Mouse (Mus musculus): Measurements from ENCODE around the gene Tmem117.

The Tmem117 gene

GRCm38 (mm10) chr15:95022251-95022650 is 393.2 kb downstream of the Tmem117 start:
- in situ Hi-C loops (cut with MseI, MboI): no loop called here

GRCm38 (mm10) chr15:95024401-95024800 is 395.4 kb downstream of the Tmem117 start:
- in situ Hi-C loops (cut with MseI, MboI): no loop called here

DNA sequence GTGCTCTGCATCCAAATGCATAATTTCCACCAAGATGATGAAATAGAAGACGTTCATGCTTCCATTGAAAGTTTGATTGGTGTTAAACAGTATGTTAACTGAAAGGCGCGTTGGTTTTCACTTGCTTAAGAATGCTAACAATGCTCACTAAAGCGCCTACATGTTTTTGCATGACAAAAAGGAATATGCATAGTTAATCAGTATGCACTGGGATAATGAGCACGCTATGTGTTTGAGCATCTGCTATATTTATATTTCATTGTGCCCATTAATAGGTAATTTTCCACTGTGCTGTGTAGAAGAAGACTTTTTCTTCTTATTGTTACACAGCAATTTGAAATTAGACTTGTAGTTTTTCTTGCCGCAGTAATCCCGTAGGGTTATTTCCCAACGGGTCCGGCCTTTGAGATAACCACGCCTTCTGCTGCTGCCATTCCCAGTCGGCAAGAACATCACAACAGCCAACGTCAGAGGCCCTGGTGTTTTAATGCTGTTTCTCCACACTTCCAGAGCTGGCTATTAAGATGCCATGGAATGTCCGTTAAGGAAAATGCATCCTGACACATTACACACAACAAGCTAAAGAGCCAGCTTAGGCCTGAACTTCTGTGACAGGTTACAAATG is 399.9 kb downstream of the Tmem117 start:
- in situ Hi-C loops (cut with MseI, MboI): no loop called here

- in situ Hi-C loops (cut with MseI, MboI): no loop called here
These were observed 400.4 kb downstream of the Tmem117 start for GRCm38 (mm10) chr15:95029487-95029875.

- in situ Hi-C loops (cut with MseI, MboI): no loop called here
These were observed 413.4 kb downstream of the Tmem117 start for GRCm38 (mm10) chr15:95042437-95042836.

DNA sequence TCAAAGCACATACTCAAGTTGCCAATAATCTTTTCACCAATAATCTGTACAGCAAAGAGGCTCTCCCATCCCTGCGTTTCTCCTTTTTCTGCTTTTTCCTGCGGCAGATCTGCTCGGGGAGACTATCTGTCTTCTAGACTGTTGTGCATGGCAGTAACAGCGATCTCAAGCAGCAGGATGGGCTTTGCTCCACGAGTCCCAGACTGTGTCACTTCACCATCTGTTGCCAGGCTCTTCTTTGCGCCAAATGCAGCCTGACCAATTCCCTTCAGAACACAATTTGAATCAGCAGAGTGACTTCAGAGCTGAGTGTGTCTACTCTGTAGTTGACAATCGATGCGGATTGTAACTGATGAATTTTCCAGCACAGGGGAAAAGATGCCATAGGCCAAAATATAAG is 415.0 kb downstream of the Tmem117 start:
- in situ Hi-C loops (cut with MseI, MboI): no loop called here

- in situ Hi-C loops (cut with MseI, MboI): no loop called here
These were observed 418.5 kb downstream of the Tmem117 start for GRCm38 (mm10) chr15:95047486-95047885.

- in situ Hi-C loops (cut with MseI, MboI): no loop called here
These were observed 420.2 kb downstream of the Tmem117 start for GRCm38 (mm10) chr15:95049171-95049729.

DNA sequence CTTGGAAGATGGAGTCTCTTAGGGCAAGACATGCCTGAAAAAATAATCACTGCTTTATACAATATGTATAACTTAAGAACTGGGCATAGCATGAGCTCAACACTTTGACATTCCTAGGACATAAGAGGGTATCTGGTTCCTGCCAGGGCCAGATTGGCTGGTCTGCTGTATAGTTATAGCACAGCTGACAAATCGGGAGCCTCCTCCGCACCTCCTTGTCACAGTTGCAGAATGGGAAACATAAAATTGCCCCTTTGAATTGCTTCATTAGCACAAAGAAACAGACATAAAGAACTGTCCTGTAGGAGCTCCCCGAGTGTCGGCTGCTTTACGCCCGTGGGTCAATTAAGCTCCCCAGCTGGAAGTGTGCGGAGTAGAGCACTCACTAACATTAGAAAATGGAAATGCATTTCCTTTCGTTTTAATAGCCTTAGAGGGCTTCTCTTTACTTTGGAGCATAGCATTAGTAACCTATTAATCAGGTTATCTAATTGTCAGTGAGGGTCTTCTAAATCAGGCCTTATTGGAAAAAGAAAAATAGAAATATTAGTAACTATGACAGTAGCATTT is 426.1 kb downstream of the Tmem117 start:
- in situ Hi-C loops (cut with MseI, MboI): no loop called here

DNA sequence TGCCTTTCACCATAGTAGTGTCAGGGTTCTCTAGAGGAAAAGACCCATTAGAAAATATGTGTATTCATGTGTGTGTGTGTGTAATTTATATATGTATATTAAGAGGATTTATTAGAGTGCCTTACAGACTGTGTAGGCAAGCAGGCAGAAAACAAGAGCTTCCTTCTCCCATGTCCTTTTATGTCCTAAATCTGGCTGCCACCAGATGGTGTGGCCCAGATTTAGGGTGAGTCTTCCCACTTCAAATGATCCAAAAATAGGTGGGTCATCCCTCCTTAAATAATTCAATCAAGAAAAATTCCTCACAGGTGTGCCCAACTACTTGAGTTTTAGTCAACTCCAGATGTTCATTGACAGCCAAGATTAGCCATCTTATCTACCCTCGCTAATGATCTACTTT is 439.0 kb downstream of the Tmem117 start:
- in situ Hi-C loops (cut with MseI, MboI): no loop called here

GRCm38 (mm10) chr15:95068799-95069198 is 439.8 kb downstream of the Tmem117 start:
- in situ Hi-C loops (cut with MseI, MboI): no loop called here

DNA sequence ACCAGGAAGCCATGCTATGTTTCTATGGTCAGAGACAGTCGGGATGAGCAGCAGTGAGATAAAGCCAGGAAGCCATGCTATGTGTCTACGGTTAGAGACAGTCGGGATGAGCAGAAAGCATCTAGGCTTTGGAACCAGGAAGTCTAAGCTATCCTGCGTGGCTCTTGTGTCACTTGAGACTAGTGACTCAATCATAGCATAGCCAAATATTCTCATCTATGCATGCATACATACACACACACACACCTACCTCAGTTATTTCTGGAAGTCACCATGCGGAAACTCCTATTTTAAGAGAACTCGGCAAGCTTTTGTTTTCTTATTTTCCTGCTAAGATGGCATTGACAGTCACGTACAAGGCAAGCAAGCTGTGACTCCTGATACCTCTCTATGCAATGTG is 441.8 kb downstream of the Tmem117 start:
- in situ Hi-C loops (cut with MseI, MboI): no loop called here

- in situ Hi-C loops (cut with MseI, MboI): no loop called here
These were observed 446.3 kb downstream of the Tmem117 start for GRCm38 (mm10) chr15:95075356-95075755.

DNA sequence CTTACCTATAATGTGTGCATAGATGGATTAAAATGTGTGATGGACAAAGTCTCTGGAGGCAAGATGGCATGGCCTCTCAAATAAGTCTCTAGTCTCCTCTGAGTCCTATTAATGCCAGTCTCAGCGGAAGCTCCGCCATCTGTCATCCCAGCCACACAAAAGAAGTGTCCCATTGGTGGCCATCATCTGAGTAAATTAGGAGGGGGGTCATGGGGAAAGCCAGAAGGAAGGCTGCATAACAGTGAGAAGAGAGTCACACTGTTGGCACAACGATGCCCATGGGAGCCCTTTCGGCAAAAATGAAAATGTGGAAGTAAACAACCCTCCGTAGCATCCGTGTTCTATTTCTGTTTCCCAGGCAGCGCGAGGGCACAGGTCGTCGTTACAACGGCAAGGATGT is 452.6 kb downstream of the Tmem117 start:
- in situ Hi-C loops (cut with MseI, MboI): no loop called here

GRCm38 (mm10) chr15:95085962-95086361 is 456.9 kb downstream of the Tmem117 start:
- in situ Hi-C loops (cut with MseI, MboI): no loop called here

DNA sequence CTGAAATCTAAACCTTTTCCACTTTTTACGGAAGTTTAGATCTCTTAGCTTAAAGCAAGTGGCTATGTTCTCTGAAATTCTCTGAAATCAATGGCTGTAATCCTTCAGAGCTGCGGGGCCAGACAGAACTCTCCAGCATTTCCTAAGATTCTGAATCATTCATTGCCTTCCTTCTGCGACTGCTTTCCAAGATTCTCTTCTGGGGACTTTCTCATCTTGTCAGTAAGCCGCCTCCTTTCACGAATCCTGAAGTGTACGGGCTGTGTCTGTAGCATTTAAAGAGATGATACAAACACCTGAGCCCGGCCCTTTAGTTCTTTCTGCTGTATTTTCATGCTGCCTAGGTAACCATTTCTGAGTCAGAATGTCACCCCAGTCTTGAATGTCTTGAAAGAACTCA is 471.1 kb downstream of the Tmem117 start:
- in situ Hi-C loops (cut with MseI, MboI): no loop called here

GRCm38 (mm10) chr15:95101522-95101921 is 472.5 kb downstream of the Tmem117 start:
- in situ Hi-C loops (cut with MseI, MboI): no loop called here

DNA sequence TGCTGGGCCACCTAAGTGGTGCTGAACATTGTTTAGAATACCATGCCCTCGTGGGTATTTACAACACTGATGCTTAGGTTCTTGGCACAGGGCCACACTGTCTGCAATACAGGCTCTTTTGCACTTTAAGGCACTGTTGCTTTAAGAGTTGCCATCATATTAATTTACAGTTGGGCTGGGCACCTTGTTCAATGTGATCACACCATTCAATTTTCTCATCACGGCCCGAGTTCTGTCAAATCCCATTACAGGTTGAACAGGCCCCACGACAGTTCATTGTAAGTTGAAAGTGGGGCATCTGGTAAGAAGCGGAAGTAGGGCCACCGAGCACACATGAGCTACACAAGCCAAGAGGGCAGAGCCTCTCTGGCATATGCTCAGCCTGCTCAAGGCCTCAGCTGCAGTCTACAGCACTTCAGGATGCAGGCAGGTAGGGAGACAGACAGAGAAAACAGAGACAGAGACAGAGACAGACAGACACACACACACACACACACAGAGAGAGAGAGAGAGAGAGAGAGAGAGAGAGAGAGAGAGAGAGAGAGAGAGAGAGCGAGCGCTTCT is 478.3 kb downstream of the Tmem117 start:
- in situ Hi-C loops (cut with MseI, MboI): no loop called here

GRCm38 (mm10) chr15:95108626-95109025 is 479.6 kb downstream of the Tmem117 start:
- in situ Hi-C loops (cut with MseI, MboI): no loop called here

DNA sequence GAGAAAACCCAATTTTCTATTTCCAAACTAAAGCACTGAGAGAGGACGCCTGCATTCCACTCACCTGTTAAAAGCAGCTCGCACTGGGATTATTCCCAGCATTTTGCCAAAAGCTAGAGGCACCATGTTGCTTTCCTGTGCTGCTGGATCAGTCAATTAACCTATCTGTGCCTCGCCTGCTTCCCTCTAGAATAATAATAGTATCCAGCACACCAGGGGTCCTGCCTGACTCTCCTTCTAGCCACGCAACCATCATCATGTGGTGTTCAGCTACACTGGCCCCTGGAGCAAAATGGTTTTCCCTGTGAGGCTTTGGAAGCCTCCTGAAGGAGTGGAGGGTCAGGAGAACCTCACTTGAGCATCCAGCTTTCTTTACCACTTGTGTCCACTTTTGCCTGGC is 502.4 kb downstream of the Tmem117 start:
- in situ Hi-C loops (cut with MseI, MboI): no loop called here

- in situ Hi-C loops (cut with MseI, MboI): no loop called here
These were observed 507.0 kb downstream of the Tmem117 start for GRCm38 (mm10) chr15:95135926-95136609.

- in situ Hi-C loops (cut with MseI, MboI): no loop called here
These were observed 508.2 kb downstream of the Tmem117 start for GRCm38 (mm10) chr15:95137018-95137810.

Measured in mouse trophoblast stem cell (cell line).